Mouse (Mus musculus): Measurements from ENCODE around the gene Nelfb. TPM values are rescaled to one million over a fixed set of nuclear protein-coding genes. Genes with fewer than 3 reads are reported as not detected.
"Not testable (repeated sequence)": the region's sequence is repeated elsewhere in the genome, so short reads cannot be mapped to it uniquely, and the experiment has no call there.

The Nelfb gene
- polyA plus RNA-seq (2015; fragmentation: Nextera tagmentation; extraction: Ambion mirVana), result 114 and 117 TPM in 2 replicates

DNA sequence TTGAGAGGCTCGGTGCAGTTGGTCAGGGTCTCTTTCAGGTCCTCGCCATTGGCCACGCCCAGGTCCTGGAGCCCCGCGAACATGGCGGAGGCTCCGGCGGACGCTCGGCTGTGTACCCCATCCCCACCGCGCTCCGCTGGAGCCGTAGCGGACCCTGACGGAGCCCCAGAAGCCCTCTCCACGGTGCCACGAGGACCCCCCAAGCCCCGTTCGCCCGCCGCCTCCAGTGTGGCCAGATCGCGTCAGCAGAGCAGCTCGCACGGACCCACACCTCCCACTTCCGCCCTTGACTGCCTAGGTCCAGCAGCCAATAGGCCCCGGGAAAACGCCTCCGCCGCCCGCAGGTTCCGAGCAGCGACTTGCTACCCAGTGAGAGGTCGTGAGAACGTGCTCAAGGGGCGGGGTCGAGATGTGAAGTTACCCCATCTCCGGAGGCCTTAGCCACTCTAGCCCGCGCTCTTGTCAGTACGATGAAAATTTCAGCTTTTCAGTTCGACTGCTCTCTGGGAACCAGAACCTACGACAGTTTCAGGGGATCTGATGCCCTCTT lies at the start of gene Nelfb:
Nelfb (minus strand) TSS at position 369 of the 550 bp plus-strand sequence.
- Histone ChIP-seq H3K4me3 (peak within 1 kb of the TSS; percentile 86), H3K27ac (peak within 1 kb of the TSS; percentile 93), H3K4me2 (peak within 1 kb of the TSS; percentile 59), H3K9me3 (no peaks in the 10 kb centered on the region), H3K36me3 (peaks cover 28% of the 10 kb centered on the region), H3K9ac (peak within 1 kb of the TSS; percentile 80), H3K4me1 (peaks cover 19% of the 10 kb centered on the region), H3K27me3 (0 out of 2 replicates have a peak, but pooled peaks cover 4% of the 10 kb centered on the region)
- ATAC-seq (ENCODE audit: insufficient number of reproducible peaks, low FRiP score, low TSS enrichment, low read depth), result peak; percentile 86
- WGBS, result under 1% methylated on average over 44 of the region's 44 CpGs

DNA sequence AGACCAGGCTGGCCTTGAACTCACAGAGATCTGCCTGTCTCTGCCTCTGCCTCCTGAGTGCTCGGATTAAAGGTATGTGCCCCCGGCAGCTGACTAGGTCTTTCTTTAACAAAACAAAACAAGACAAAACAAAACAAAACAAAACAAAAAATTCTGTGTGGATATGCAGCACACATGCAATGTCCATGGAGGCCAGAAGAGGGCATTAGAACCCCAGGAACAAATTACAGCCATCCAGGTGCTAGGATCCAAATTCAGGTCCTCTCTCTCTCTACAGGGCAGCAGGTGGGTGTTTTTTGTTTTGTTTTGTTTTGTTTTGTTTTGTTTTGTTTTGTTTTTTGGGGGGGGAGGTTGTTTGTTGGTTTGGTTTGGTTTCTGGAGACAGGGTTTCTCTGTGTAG lies 47.6 kb upstream of the Nelfb start:
- peaks cover 33% of the 10 kb centered on the region for H3K4me1 ChIP-seq
- 61% methylated on average over 2 of the region's 2 CpGs for WGBS

DNA sequence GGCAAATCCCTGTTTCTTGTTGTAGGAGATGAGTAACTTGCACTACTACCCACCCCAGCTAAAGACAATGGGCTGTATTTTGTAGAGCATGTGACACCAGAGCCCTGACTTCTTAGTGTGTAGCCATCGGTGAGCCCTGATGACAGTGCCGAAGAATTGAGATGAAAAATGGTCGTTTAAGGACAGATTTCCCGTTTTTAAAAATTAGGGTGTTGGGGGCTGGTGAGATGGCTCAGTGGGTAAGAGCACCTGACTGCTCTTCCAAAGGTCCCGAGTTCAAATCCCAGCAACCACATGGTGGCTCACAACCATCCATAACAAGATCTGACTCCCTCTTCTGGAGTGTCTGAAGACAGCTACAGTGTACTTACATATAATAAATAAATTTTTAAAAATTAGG lies 46.0 kb upstream of the Nelfb start:
- H3K9me3 ChIP-seq; H3K27me3 ChIP-seq; H3K36me3 ChIP-seq; H3K4me3 ChIP-seq; H3K27ac ChIP-seq; ATAC-seq (ENCODE audit: insufficient number of reproducible peaks, low FRiP score, low TSS enrichment, low read depth); H3K9ac ChIP-seq; H3K4me2 ChIP-seq: not testable (repeated sequence)
- 84% methylated on average over 5 of the region's 5 CpGs for WGBS
- peaks cover 21% of the 10 kb centered on the region for H3K4me1 ChIP-seq

More for the DNA sequence above, 47.6 kb upstream of the Nelfb start:
- no peak for ATAC-seq (ENCODE audit: insufficient number of reproducible peaks, low FRiP score, low TSS enrichment, low read depth)
- Histone ChIP-seq H3K36me3 (no peaks in the 10 kb centered on the region), H3K9me3 (no peaks in the 10 kb centered on the region), H3K27ac (no peak overlapping the region), H3K4me3 (no peak overlapping the region), H3K27me3 (peaks cover 9% of the 10 kb centered on the region), H3K9ac (no peak overlapping the region), H3K4me2 (no peak overlapping the region)

DNA sequence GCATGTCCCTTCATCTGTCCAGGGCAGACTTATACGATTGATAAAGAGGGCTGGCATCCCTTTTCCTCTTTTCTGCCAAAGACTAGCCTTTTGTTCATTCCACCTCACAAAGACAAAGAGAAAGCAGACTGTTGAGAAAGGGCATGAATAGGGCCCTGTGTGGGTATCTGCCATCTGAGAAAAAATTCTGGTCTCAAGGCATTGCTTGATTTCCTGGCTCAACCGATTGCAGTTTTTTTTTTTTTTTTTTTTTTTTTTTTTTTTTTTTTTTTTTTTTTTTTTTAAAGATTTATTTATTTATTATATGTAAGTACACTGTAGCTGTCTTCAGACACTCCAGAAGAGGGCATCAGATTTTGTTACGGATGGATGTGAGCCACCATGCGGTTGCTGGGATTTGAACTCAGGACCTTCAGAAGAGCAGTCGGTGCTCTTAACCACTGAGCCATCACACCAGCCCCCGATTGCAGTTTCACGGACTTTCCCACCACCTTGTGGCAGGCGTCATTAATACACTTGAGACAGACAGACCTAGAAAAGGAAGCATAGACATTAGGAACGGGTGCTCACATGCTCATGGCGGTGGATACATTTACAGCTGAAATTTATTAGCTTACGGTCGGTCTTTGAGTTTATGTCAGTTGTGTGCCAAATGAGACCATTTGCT lies 45.3 kb upstream of the Nelfb start:
- 55% methylated on average over 12 of the region's 12 CpGs for WGBS
- H3K36me3 ChIP-seq; H3K27me3 ChIP-seq; ATAC-seq (ENCODE audit: insufficient number of reproducible peaks, low FRiP score, low TSS enrichment, low read depth); H3K9ac ChIP-seq; H3K27ac ChIP-seq; H3K9me3 ChIP-seq: not testable (repeated sequence)
- Histone ChIP-seq H3K4me1 (peaks cover 16% of the 10 kb centered on the region), H3K4me3 (peak overlapping the region; percentile 99), H3K4me2 (peak overlapping the region; percentile 86)

DNA sequence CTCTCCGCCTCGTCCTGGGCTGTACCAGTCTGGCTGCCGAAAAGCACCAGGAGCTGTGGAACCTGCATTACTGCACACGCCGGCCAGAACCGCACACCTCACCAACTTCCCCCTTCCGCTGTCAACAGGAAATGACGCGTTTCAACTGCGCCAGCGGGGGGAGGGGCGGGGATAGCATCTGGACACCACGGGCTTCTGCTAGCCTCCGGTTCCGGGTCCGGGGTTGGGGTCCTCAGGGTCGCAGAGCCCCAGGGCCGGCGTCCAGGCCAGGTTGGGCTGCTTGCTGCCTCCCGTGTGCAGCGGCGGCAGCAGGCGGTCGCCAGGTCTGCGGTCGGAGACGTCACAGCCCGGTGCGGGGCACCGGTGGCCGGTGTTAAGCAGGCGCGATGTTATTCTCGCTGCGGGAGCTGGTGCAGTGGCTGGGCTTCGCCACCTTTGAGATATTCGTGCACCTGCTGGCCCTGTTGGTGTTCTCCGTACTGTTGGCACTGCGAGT lies 44.0 kb upstream of the Nelfb start, which contains the start of gene Tmem203:
Tmem203 (plus strand) TSS at position 156 of the 496 bp plus-strand sequence.
- Histone ChIP-seq H3K27ac (peak within 1 kb of the TSS; percentile 86), H3K9me3 (no peaks in the 10 kb centered on the region), H3K36me3 (peaks cover 16% of the 10 kb centered on the region), H3K4me3 (peak within 1 kb of the TSS; percentile 99), H3K27me3 (no peaks in the 10 kb centered on the region), H3K9ac (peak within 1 kb of the TSS; percentile 72), H3K4me1 (peaks cover 16% of the 10 kb centered on the region), H3K4me2 (peak within 1 kb of the TSS; percentile 86)
- ATAC-seq (ENCODE audit: insufficient number of reproducible peaks, low FRiP score, low TSS enrichment, low read depth), result peak; percentile 79
- WGBS, result under 1% methylated on average over 39 of the region's 39 CpGs

DNA sequence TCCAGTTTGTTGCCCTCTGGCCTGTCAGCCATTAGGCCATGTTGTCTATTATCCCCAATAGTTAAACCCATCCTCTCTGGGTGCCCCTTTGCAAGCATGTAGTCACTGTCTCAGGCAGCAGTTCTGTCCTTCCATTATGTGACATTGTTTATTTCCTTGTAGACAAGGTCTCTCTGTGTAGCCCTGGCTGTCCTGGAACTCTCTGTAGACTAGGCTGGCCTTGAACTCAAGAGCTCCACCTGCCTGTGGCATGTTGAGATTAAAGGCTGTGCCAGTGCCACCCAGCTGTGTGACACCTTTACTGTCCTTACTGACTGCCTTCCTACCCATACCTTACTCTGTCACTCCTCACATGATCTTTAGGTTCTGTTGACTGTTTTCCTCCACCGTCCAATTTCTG lies 41.0 kb upstream of the Nelfb start:
- 79% methylated on average over 1 of the region's 1 CpGs for WGBS
- peaks cover 45% of the 10 kb centered on the region for H3K36me3 ChIP-seq
- ATAC-seq (ENCODE audit: insufficient number of reproducible peaks, low FRiP score, low TSS enrichment, low read depth), result no peak

DNA sequence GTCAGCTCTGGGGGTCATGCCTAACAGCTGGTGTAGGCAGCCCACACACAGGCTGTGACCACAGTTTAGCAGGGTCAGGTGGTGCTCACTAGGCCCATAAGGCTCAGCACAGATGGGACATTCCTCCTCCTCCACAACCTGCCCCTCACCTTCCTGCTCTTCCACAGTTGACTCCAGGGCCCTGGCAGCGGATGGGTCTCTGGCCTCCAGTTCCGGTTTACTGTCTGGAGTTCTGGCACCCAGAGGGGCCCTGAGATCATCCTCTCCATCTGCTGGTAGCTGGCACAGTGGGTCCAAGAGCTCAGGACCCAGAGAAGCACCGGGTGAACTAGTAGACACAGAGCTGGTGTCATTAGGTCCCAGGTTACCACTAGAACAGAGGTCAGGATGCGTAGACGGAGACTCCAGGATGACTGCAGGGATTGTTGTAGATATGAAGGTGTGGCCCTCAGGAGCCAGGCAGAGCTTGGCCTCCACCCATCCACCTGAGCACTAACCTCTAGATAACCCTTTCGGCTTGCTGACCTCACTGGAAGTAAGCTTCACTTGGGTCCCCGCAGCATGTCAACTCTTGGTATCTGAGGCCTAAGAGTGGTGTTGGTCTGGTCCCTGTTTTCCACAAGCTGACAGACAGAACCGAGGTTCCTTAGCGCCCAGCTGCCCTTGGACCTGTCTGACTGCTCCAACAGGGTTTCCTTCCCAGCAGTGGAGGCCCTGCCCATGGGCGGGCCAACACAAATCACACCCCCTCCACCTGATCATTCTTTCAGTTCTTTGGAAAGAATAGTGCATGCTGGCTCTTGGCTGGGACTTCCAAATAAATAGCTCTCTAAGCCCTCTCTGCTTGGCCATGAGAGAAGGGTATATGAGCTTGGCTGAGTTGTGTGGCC lies 35.1 kb upstream of the Nelfb start, which contains the start of gene AL732309.1:
AL732309.1 (minus strand) TSS at position 681 of the 890 bp plus-strand sequence.
- H3K4me3 ChIP-seq, result no peak within 1 kb of the TSS
- H3K27me3 ChIP-seq, result peaks cover 26% of the 10 kb centered on the region
- H3K4me2 ChIP-seq, result no peak within 1 kb of the TSS
- no peak within 1 kb of the TSS; the same call in 1 of the 2 replicates for H3K27ac ChIP-seq
- peaks cover 15% of the 10 kb centered on the region for H3K4me1 ChIP-seq
- no peak for ATAC-seq (ENCODE audit: insufficient number of reproducible peaks, low FRiP score, low TSS enrichment, low read depth)
- peaks cover 47% of the 10 kb centered on the region for H3K36me3 ChIP-seq
- 83% methylated on average over 10 of the region's 10 CpGs for WGBS
- no peak within 1 kb of the TSS for H3K9ac ChIP-seq
- H3K9me3 ChIP-seq, result no peaks in the 10 kb centered on the region

More for the DNA sequence above, 41.0 kb upstream of the Nelfb start:
- Histone ChIP-seq H3K9me3 (no peaks in the 10 kb centered on the region), H3K27me3 (no peaks in the 10 kb centered on the region), H3K27ac (no peak overlapping the region), H3K4me1 (peaks cover 16% of the 10 kb centered on the region), H3K9ac (no peak overlapping the region), H3K4me3 (no peak overlapping the region), H3K4me2 (no peak overlapping the region)

DNA sequence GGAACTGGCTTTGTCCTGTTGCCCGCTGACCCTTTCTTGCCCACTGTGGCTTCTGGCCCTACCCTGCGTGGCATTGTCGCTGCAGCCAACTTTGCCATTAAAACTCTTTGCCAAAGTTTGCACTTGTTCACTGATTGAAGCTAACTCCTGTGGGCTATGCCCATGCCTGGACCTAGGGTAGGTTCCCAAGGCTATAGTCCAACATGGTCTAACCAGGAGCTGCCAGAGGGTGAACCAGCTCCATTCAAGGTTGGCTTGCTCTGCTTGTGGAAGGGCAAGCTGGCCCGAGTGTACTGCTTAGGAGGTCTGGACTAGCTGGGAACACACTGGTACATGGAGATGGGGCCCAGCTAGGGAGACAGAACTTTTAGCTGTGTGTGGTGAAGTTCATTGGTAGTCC lies 32.9 kb upstream of the Nelfb start:
- no peak for ATAC-seq (ENCODE audit: insufficient number of reproducible peaks, low FRiP score, low TSS enrichment, low read depth)
- 84% methylated on average over 4 of the region's 4 CpGs for WGBS
- Histone ChIP-seq H3K27me3 (peaks cover 35% of the 10 kb centered on the region), H3K4me1 (peaks cover 28% of the 10 kb centered on the region), H3K4me3 (no peak overlapping the region), H3K9ac (no peak overlapping the region), H3K36me3 (peaks cover 29% of the 10 kb centered on the region), H3K4me2 (no peak overlapping the region), H3K9me3 (no peaks in the 10 kb centered on the region), H3K27ac (no peak overlapping the region)

DNA sequence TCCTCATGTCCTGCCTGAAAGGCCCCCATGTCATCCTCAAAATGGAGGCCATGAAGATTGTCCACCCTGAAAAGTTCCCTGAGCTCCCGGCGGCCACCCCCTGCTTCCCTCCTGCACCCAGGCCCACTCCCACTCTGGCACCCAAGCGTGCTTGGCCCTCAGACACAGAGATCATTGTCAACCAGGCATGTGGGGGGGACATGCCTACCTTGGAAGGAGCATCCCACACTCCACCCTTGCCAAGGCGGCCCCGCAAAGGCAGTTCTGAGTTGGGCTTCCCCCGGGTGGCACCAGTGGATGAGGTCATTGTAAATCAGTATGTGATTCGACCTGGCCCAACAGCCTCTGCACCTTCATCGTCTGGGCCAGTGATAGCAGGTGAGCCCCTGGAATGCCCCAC lies 32.1 kb upstream of the Nelfb start:
- peaks cover 35% of the 10 kb centered on the region for H3K27me3 ChIP-seq
- peaks cover 28% of the 10 kb centered on the region for H3K4me1 ChIP-seq
- no peak for ATAC-seq (ENCODE audit: insufficient number of reproducible peaks, low FRiP score, low TSS enrichment, low read depth)
- H3K4me3 ChIP-seq, result no peak overlapping the region
- no peak overlapping the region for H3K4me2 ChIP-seq
- 75% methylated on average over 8 of the region's 8 CpGs for WGBS
- no peak overlapping the region for H3K27ac ChIP-seq
- peaks cover 21% of the 10 kb centered on the region for H3K36me3 ChIP-seq
- no peaks in the 10 kb centered on the region for H3K9me3 ChIP-seq
- no peak overlapping the region for H3K9ac ChIP-seq

DNA sequence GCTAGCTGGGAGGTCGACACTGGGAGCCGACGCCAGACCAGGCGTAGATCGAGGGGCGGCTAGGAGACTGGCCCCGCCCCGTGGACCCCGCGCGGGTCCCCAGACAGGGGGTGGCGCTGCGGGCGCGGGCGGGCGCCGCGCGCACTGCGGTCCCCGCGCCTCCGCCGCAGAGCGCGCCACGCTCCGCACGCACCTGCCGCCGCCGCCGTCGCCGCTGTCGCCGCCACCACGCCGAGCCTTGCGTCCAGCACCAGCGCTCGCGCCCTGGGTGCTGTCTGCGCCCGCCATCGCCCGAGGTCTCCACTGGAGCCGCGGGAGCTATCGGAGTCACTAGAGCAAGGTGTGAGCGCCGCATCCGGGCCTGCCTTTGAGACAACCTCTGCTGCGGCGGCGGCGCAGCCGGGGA lies 30.8 kb upstream of the Nelfb start, which contains the start of the genes Rnf208 and Cysrt1:
Rnf208 (plus strand) TSS at position 155 of the 406 bp plus-strand sequence.
Cysrt1 (minus strand) TSS at position 352 of the 406 bp plus-strand sequence.
- Histone ChIP-seq H3K9ac (peak within 1 kb of the TSS; percentile 37; the same call in 1 of the 2 replicates), H3K4me2 (peak within 1 kb of the TSS; percentile 97), H3K4me3 (peak within 1 kb of the TSS; percentile 53), H3K36me3 (peaks cover 11% of the 10 kb centered on the region), H3K9me3 (no peaks in the 10 kb centered on the region), H3K4me1 (peaks cover 28% of the 10 kb centered on the region), H3K27me3 (peaks cover 35% of the 10 kb centered on the region), H3K27ac (peak within 1 kb of the TSS; percentile 73)
- no peak for ATAC-seq (ENCODE audit: insufficient number of reproducible peaks, low FRiP score, low TSS enrichment, low read depth)
- under 1% methylated on average over 40 of the region's 59 CpGs for WGBS

DNA sequence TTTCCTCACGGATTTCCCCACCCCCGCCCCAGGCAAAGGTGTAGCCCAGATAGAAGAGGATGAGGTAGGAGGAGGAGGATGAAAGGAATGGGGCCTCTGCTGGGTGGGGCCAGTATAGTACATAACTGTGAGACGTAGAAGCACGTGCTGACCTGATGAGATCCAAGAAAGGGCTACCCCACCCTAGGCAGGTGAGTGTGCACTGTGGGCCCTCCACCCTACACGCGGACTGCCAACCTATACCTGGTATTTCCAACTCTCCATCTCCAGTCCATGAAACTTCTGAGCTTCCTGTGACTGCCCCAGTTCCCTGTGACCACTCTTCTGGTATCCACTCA lies 30.1 kb upstream of the Nelfb start:
- Histone ChIP-seq H3K4me1 (peaks cover 28% of the 10 kb centered on the region), H3K27ac (no peak overlapping the region; the same call in 1 of the 2 replicates), H3K4me3 (peak overlapping the region; percentile 53), H3K9me3 (no peaks in the 10 kb centered on the region), H3K27me3 (peaks cover 36% of the 10 kb centered on the region), H3K4me2 (peak overlapping the region; percentile 97), H3K9ac (no peak overlapping the region), H3K36me3 (peaks cover 10% of the 10 kb centered on the region)
- no peak for ATAC-seq (ENCODE audit: insufficient number of reproducible peaks, low FRiP score, low TSS enrichment, low read depth)
- WGBS, result 14% methylated on average over 6 of the region's 6 CpGs
